Mouse (Mus musculus): ENCODE data around the gene Rcl1. TPM values are rescaled to one million over a fixed set of nuclear protein-coding genes. Genes with fewer than 3 reads are reported as not detected.

Gene Rcl1
- polyA plus RNA-seq, 1 experiment from 2014 or later: 29.7 TPM

DNA sequence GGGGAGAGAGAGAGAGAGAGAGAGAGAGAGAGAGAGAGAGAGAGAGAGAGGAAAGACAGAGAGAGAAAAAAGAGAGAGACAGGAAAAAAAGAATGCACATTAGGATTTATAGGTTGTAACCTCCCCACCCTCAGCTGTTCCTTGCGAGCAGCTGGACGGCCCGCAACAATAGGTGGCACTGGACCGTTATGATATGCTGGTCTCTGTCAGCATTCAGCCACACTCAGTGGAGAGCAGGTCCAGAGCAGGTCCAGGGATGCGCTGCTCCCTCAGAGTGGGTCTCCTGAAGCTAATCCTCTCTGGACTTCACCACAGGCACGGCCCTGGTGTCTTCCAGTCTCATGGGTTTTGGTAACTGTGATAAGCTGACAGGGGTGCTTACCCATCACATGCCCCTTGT, 15.6 kb downstream of the Rcl1 start:
- WGBS: 87% methylated on average over 6 of the region's 6 CpGs
- no peaks in the 10 kb centered on the region for H3K4me1 ChIP-seq (replicated peaks)

DNA sequence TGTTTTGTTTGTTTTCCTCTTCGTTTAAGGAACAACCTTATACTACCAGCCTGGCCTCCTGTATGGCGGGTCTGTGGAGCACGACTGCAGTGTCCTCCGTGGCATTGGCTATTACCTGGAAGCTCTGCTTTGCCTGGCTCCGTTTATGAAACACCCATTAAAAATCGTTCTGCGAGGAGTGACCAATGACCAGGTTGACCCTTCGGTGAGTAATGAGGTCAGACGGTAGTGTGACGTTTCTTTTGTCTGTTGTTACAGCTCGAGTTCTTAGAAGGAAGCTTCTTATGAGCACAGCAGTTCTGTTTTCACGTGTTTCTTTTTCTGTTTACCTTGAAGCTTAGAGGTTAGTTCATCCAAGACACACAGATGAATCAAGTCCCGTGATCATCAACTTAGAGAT, 17.0 kb downstream of the Rcl1 start:
- Histone ChIP-seq H3K4me3 (replicated peaks) (no peak overlapping the region), H3K27me3 (no peaks in the 10 kb centered on the region), H3K9me3 (no peaks in the 10 kb centered on the region), H3K4me2 (replicated peaks) (no peak overlapping the region), H3K36me3 (peaks cover 26% of the 10 kb centered on the region), H3K9ac (replicated peaks) (no peak overlapping the region), H3K4me1 (replicated peaks) (no peaks in the 10 kb centered on the region), H3K27ac (no peak overlapping the region)
- ATAC-seq: no peak
- WGBS: 93% methylated on average over 13 of the region's 13 CpGs

More for the DNA sequence above, 15.6 kb downstream of the Rcl1 start:
- Histone ChIP-seq H3K27ac (no peak overlapping the region), H3K4me3 (replicated peaks) (no peak overlapping the region), H3K9me3 (no peaks in the 10 kb centered on the region), H3K4me2 (replicated peaks) (no peak overlapping the region), H3K27me3 (no peaks in the 10 kb centered on the region), H3K36me3 (peaks cover 17% of the 10 kb centered on the region), H3K9ac (replicated peaks) (no peak overlapping the region)
- ATAC-seq: no peak

DNA sequence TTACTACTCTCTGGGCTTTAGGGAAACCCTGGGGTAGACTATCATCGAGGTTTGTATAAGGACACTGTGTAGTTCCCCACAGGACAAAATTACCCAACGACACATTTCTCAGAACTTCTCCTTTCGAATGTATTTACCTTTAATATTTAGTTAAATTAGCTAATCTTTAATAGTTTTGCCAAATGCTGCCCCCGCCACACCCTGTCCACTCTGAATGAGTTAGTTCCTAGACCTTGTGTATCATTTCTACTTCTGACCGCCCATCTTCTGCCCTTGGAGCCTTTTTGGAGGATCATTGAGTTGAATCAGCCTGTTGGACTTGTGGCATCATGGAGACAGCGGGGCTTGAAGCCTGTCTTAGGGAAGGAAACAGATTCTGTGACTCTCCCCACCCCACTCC, 19.1 kb downstream of the Rcl1 start:
- Histone ChIP-seq H3K4me2 (replicated peaks) (no peak overlapping the region), H3K36me3 (peaks cover 29% of the 10 kb centered on the region), H3K4me3 (replicated peaks) (no peak overlapping the region), H3K4me1 (replicated peaks) (no peaks in the 10 kb centered on the region), H3K9me3 (no peaks in the 10 kb centered on the region), H3K27me3 (no peaks in the 10 kb centered on the region), H3K27ac (no peak overlapping the region), H3K9ac (replicated peaks) (no peak overlapping the region)
- no peak for ATAC-seq
- WGBS: 96% methylated on average over 6 of the region's 6 CpGs

DNA sequence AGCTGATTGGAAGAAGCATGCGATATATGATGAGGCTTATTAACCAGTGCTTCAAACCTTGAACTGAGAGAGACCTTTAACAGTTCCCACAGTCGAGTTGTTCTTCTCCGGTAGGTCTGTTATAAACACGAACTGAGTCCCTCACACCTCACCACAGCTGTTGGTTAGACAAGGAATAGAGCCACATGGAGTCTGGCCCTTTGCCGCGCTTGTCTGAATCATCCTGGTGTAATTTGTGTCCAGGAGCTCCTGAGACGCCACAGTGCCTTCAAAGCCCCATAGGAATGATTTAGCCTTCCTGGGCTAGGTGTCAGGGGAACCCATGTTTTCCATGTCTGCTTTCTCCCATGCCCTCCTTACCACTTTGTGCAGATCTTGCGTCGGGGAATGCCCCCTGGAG, 20.2 kb downstream of the Rcl1 start:
- Histone ChIP-seq H3K4me1 (replicated peaks) (no peaks in the 10 kb centered on the region), H3K4me3 (replicated peaks) (no peak overlapping the region), H3K27me3 (no peaks in the 10 kb centered on the region), H3K9me3 (no peaks in the 10 kb centered on the region), H3K4me2 (replicated peaks) (no peak overlapping the region), H3K27ac (no peak overlapping the region), H3K9ac (replicated peaks) (no peak overlapping the region), H3K36me3 (peaks cover 29% of the 10 kb centered on the region)
- WGBS: 91% methylated on average over 9 of the region's 9 CpGs
- no peak for ATAC-seq

DNA sequence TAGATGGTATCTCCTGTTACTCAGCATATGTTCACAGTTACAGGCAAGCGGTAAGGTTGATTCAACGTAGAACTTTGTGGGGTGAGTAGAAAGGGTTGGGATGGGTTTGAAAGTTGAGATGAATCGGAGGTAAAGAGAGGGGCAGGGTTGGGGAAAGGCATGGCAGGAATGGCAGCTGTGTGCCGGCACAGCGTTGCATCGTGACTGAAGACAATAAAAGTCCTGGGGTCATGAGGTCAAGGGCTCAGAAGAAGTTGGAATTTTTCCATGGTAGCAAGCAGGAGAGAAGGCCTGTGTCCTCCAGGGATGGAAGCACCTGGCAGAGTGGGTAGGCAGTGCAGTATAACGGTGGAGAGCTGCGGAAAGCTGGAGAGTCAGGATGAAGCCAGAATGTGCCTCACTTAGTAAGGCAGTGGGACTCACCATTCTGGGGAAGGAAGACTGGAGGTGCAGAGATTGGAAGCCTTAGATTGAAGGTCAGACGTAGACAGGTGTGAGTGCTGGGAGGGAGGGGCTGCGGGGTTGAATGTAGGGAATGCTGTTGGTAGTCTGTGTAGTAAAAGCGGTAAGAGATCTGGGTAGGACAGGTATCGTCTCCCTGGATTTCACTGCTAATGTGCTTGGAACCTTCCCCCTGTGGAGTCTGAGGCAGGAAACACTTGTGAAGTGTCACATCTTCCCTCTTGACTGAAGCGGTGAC, 23.9 kb downstream of the Rcl1 start:
- Histone ChIP-seq H3K27ac (no peak overlapping the region), H3K27me3 (no peaks in the 10 kb centered on the region), H3K9ac (replicated peaks) (no peak overlapping the region), H3K36me3 (peaks cover 28% of the 10 kb centered on the region), H3K4me2 (replicated peaks) (no peak overlapping the region), H3K4me3 (replicated peaks) (no peak overlapping the region), H3K4me1 (replicated peaks) (no peaks in the 10 kb centered on the region), H3K9me3 (no peaks in the 10 kb centered on the region)
- ATAC-seq: no peak
- 86% methylated on average over 13 of the region's 13 CpGs for WGBS

DNA sequence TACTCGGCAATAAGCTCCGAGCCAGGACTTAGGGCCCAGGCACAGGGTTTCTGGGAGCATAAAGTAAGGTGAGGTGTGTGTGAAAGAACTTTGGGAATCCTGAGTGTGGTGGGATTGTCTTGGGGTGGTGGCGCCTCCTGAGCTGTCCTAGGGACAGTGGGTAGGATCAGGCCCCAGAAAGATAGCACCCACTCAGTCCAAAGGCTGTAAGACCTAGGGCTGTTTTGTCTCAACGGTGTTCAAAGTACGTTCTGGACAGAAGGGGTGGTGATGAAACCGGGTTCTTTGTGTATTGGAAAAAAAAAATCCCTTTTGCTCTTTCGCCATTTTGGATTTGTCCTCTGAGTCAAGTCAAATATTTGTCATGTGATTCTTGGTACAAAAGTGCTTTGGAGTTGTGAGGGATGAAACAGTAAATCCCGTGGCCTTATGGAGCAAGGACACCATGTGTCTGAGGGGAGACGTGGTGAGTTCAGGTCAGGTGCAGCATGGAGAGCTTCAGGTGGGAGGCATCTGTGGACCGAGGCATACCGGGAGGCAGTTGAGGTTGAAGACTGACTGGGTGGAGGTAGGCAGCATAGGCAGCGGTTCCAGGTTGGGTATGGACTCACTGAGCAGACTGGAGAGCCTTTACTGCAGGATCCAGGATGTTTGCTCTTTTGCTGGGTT, 25.3 kb downstream of the Rcl1 start:
- Histone ChIP-seq H3K9me3 (no peaks in the 10 kb centered on the region), H3K9ac (replicated peaks) (no peak overlapping the region), H3K4me2 (replicated peaks) (no peak overlapping the region), H3K36me3 (peaks cover 41% of the 10 kb centered on the region), H3K27me3 (no peaks in the 10 kb centered on the region), H3K4me1 (replicated peaks) (no peaks in the 10 kb centered on the region), H3K27ac (no peak overlapping the region), H3K4me3 (replicated peaks) (no peak overlapping the region)
- ATAC-seq: no peak
- WGBS: 95% methylated on average over 12 of the region's 12 CpGs

DNA sequence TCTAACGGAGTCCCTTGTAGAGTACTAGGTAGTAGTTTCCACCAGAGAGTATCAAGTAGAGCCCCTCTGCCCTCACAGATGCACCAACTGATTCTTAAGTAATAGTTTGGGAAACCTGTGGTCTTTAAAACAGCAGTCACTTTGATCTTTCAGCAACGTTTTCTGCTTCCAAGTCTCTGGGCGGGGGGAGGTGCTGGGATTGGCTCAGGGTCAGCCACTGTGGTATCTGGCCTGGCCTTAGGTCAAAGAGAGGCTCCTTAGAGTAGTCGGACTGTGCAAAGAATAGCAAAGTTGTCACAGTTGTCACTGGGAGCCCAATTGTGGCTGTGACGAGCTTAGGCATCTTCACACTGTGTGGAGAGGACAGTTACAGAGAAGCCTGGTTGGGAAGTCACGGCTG, 26.2 kb downstream of the Rcl1 start:
- ATAC-seq: no peak
- H3K4me2 ChIP-seq (replicated peaks): no peak overlapping the region
- no peak overlapping the region for H3K9ac ChIP-seq (replicated peaks)
- no peaks in the 10 kb centered on the region for H3K27me3 ChIP-seq
- H3K9me3 ChIP-seq: no peaks in the 10 kb centered on the region
- H3K27ac ChIP-seq: no peak overlapping the region
- H3K4me1 ChIP-seq (replicated peaks): no peaks in the 10 kb centered on the region
- no peak overlapping the region for H3K4me3 ChIP-seq (replicated peaks)
- peaks cover 40% of the 10 kb centered on the region for H3K36me3 ChIP-seq
- 60% methylated on average over 6 of the region's 6 CpGs for WGBS

DNA sequence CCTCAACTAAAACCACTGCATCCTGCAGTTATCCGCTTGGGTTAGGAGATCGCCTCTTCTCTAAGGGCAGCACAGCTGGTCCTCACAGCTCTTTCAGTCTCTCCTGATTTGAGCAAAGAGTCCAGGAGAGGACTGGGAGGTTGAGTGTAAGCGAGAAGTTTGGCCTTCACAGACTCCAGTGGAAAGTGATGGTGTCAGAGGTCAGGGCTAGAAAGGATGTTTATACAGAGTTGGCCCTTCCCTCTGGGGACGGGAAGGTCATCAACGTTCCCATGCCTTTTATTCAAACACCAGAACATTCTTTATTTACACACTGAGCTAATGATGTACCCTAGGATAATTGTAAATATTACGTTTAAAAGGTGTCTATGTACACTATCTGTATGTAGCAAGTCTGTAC, 27.0 kb downstream of the Rcl1 start:
- no peak overlapping the region for H3K4me2 ChIP-seq (replicated peaks)
- no peak overlapping the region for H3K4me3 ChIP-seq (replicated peaks)
- H3K27ac ChIP-seq: no peak overlapping the region
- H3K9ac ChIP-seq (replicated peaks): no peak overlapping the region
- no peak for ATAC-seq
- no peaks in the 10 kb centered on the region for H3K9me3 ChIP-seq
- 89% methylated on average over 6 of the region's 6 CpGs for WGBS
- no peaks in the 10 kb centered on the region for H3K27me3 ChIP-seq
- peaks cover 38% of the 10 kb centered on the region for H3K36me3 ChIP-seq
- H3K4me1 ChIP-seq (replicated peaks): no peaks in the 10 kb centered on the region

DNA sequence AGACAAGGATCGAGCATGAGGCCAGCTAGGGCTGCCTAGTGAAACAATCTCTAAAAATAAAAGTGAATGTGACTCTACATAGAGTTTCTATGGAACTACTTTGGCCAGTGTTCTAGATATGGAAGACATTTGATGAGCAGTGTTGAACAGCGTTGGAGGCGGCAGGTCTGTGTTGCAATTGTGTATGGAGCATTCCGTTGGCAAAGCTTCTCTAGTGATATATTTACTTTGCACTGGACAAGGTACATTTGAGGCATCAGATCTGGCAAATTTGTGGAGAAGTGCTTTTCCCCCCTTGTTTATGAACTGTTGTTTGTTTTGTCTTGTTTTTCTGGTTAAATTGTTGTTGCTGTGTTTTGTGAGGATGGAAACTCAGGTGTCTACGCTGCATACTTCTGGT, 28.4 kb downstream of the Rcl1 start:
- whole genome bisulfite sequencing: 95% methylated on average over 5 of the region's 5 CpGs
- no peaks in the 10 kb centered on the region for H3K27me3 ChIP-seq
- H3K4me3 ChIP-seq (replicated peaks): no peak overlapping the region
- no peak overlapping the region for H3K9ac ChIP-seq (replicated peaks)
- ATAC-seq: no peak
- H3K36me3 ChIP-seq: peaks cover 40% of the 10 kb centered on the region
- no peaks in the 10 kb centered on the region for H3K4me1 ChIP-seq (replicated peaks)
- no peak overlapping the region for H3K4me2 ChIP-seq (replicated peaks)
- H3K9me3 ChIP-seq: no peaks in the 10 kb centered on the region
- no peak overlapping the region for H3K27ac ChIP-seq

DNA sequence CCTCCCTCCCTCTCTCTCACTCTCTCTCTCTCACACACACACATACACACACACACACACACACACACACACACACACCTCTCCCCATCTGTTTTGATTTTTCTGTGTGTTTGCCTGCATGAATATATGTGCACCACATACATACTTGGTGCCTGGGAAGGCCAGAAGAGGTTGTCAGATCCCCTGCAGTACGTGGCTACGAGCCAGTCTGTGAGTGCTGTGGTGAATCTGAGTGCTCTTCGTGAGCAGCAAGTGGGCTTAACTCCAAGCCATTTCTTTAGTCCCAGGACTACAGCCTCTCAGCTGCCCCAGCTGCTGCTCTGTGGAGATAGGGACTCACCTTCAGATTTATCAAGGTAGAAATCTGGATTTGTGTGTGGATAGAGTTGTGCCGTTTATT, 30.0 kb downstream of the Rcl1 start:
- Histone ChIP-seq H3K36me3 (peaks cover 43% of the 10 kb centered on the region), H3K4me1 (replicated peaks) (no peaks in the 10 kb centered on the region), H3K27me3 (no peaks in the 10 kb centered on the region), H3K27ac (no peak overlapping the region), H3K9me3 (no peaks in the 10 kb centered on the region), H3K4me2 (replicated peaks) (no peak overlapping the region), H3K9ac (replicated peaks) (no peak overlapping the region), H3K4me3 (replicated peaks) (no peak overlapping the region)
- WGBS: 93% methylated on average over 4 of the region's 4 CpGs
- no peak for ATAC-seq

DNA sequence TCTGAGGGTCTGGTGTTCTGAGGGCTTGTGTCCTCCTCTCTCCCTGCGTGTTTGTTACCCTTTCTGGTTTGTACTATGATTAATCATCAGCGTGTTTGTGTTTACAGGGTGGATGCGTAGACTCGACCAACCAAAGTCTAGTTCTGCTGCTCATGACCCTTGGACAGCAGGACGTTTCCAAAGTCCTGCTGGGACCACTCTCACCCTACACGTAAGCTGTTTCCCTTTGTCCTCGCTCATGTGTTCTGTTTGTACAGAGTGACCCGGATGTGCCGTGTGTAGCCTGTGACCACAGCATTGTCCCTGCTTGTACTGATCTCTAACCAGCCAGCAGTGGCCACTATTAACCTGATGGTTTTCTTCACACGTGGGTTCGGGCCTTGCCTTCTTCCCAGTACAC, 33.1 kb downstream of the Rcl1 start:
- no peaks in the 10 kb centered on the region for H3K27me3 ChIP-seq
- no peak overlapping the region for H3K4me2 ChIP-seq (replicated peaks)
- H3K36me3 ChIP-seq: peaks cover 33% of the 10 kb centered on the region
- H3K9ac ChIP-seq (replicated peaks): no peak overlapping the region
- H3K4me1 ChIP-seq (replicated peaks): no peaks in the 10 kb centered on the region
- 93% methylated on average over 11 of the region's 11 CpGs for WGBS
- H3K9me3 ChIP-seq: no peaks in the 10 kb centered on the region
- ATAC-seq: no peak
- no peak overlapping the region for H3K27ac ChIP-seq
- H3K4me3 ChIP-seq (replicated peaks): no peak overlapping the region

DNA sequence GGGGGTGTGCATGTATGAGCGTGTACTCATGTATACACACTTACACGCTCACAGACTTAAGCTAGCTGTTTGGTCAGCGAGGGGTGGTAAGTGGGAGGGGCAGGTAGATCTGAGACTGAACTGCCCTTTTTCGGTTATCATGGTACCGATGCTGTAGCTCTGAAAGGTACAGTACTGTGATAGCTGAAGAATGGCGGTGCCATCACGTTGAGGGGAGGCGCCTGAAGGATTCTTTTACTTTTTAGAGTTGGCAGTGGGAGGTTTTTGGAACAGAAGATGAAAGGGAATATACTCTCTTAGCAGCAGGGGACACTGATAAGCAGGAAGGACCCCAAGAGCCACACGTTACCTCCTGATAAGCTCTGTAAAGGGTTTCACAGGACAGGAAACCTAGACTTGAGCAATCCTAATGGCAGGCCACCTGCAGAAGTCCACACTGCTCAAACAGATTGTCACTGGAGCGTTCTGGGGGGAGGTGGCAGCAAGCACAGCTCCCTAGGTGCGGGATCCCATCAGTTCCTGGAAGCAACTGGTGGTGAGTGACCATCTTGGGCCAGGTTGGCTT, 34.1 kb downstream of the Rcl1 start:
- Histone ChIP-seq H3K4me3 (replicated peaks) (no peak overlapping the region), H3K36me3 (peaks cover 26% of the 10 kb centered on the region), H3K9ac (replicated peaks) (no peak overlapping the region), H3K27ac (no peak overlapping the region), H3K27me3 (no peaks in the 10 kb centered on the region), H3K4me1 (replicated peaks) (no peaks in the 10 kb centered on the region), H3K4me2 (replicated peaks) (no peak overlapping the region), H3K9me3 (no peaks in the 10 kb centered on the region)
- 92% methylated on average over 11 of the region's 11 CpGs for WGBS
- ATAC-seq: no peak

All from midbrain, embryonic 13.5 days (tissue).